Mouse (Mus musculus): ENCODE measurements around the gene Ubac2. TPM values are rescaled to one million over a fixed set of nuclear protein-coding genes. Genes with fewer than 3 reads are reported as not detected.

Gene Ubac2
- total RNA-seq, 1 experiment from 2014 or later, result 33.3 TPM

- ATAC-seq (replicated peaks; ENCODE audit: low read depth, poor library complexity, severe bottlenecking), result peak; percentile 76
Measured at GRCm38 (mm10) chr14:122028926-122029745, 150.7 kb downstream of the Ubac2 start.

GRCm38 (mm10) chr14:122029851-122030250 lies 151.4 kb downstream of the Ubac2 start:
- ATAC-seq (replicated peaks; ENCODE audit: low read depth, poor library complexity, severe bottlenecking), result no peak

- ATAC-seq (replicated peaks; ENCODE audit: low read depth, poor library complexity, severe bottlenecking), result no peak
Measured at GRCm38 (mm10) chr14:122032045-122032444, 153.6 kb downstream of the Ubac2 start.

- no peak for ATAC-seq (replicated peaks; ENCODE audit: low read depth, poor library complexity, severe bottlenecking)
Measured at GRCm38 (mm10) chr14:122034451-122034850, 156.0 kb downstream of the Ubac2 start, which contains the start of gene Timm8a2. Gene Timm8a2 (plus strand): TSS chr14:122034674.

- ATAC-seq (replicated peaks; ENCODE audit: low read depth, poor library complexity, severe bottlenecking), result no peak
Measured at GRCm38 (mm10) chr14:122035181-122035580, 156.8 kb downstream of the Ubac2 start.

GRCm38 (mm10) chr14:122035860-122036259 lies 157.4 kb downstream of the Ubac2 start:
- ATAC-seq (replicated peaks; ENCODE audit: low read depth, poor library complexity, severe bottlenecking), result peak; percentile 91

- 0 out of 2 replicates have a peak, but pooled peaks have one; percentile 15 for ATAC-seq (replicated peaks; ENCODE audit: low read depth, poor library complexity, severe bottlenecking)
Measured at GRCm38 (mm10) chr14:122038874-122039647, 160.6 kb downstream of the Ubac2 start.

- ATAC-seq (replicated peaks; ENCODE audit: low read depth, poor library complexity, severe bottlenecking), result peak; percentile 61
Measured at GRCm38 (mm10) chr14:122041413-122041825, 163.0 kb downstream of the Ubac2 start.

- ATAC-seq (replicated peaks; ENCODE audit: low read depth, poor library complexity, severe bottlenecking), result peak; percentile 26; the same call in 1 of the 2 replicates
Measured at GRCm38 (mm10) chr14:122042142-122042694, 163.8 kb downstream of the Ubac2 start.

- no peak for ATAC-seq (replicated peaks; ENCODE audit: low read depth, poor library complexity, severe bottlenecking)
Measured at GRCm38 (mm10) chr14:122047784-122048183, 169.4 kb downstream of the Ubac2 start.

- no peak for ATAC-seq (replicated peaks; ENCODE audit: low read depth, poor library complexity, severe bottlenecking)
Measured at GRCm38 (mm10) chr14:122048816-122049215, 170.4 kb downstream of the Ubac2 start.

- peak; percentile 43; the same call in 1 of the 2 replicates for ATAC-seq (replicated peaks; ENCODE audit: low read depth, poor library complexity, severe bottlenecking)
Measured at GRCm38 (mm10) chr14:122052896-122053635, 174.6 kb downstream of the Ubac2 start.

GRCm38 (mm10) chr14:122056871-122057270 lies 178.5 kb downstream of the Ubac2 start:
- ATAC-seq (replicated peaks; ENCODE audit: low read depth, poor library complexity, severe bottlenecking), result no peak

GRCm38 (mm10) chr14:122057941-122058346 lies 179.5 kb downstream of the Ubac2 start:
- ATAC-seq (replicated peaks; ENCODE audit: low read depth, poor library complexity, severe bottlenecking), result 0 out of 2 replicates have a peak, but pooled peaks have one; percentile 18

- peak; percentile 79 for ATAC-seq (replicated peaks; ENCODE audit: low read depth, poor library complexity, severe bottlenecking)
Measured at GRCm38 (mm10) chr14:122060642-122061041, 182.2 kb downstream of the Ubac2 start.

- no peak for ATAC-seq (replicated peaks; ENCODE audit: low read depth, poor library complexity, severe bottlenecking)
Measured at GRCm38 (mm10) chr14:122061376-122061775, 183.0 kb downstream of the Ubac2 start.

- no peak for ATAC-seq (replicated peaks; ENCODE audit: low read depth, poor library complexity, severe bottlenecking)
Measured at GRCm38 (mm10) chr14:122062411-122063090, 184.1 kb downstream of the Ubac2 start.

GRCm38 (mm10) chr14:122063599-122063998 lies 185.2 kb downstream of the Ubac2 start:
- ATAC-seq (replicated peaks; ENCODE audit: low read depth, poor library complexity, severe bottlenecking), result peak; percentile 53

GRCm38 (mm10) chr14:122064519-122064918 lies 186.1 kb downstream of the Ubac2 start:
- ATAC-seq (replicated peaks; ENCODE audit: low read depth, poor library complexity, severe bottlenecking), result peak; percentile 53

Data from common myeloid progenitor, adult 5-6 weeks (primary cell).